Mouse (Mus musculus) layer of hippocampus, adult 8-10 months (tissue): ENCODE data around the gene Pkn2. TPM values are rescaled to one million over a fixed set of nuclear protein-coding genes. Genes with fewer than 3 reads are reported as not detected.

Experiments used
- DNase-seq, 2 experiments: peaks; one replicate each; pipeline ENCODE4 v3.0.0; 2022; ENCODE audit warnings: low spot score in 2 of 2
- total RNA-seq, 4 experiments: library from RNA; stranded (reverse); gene quantifications; 2 replicates each; pipeline ENCODE4 v1.2.4; 2022

The Pkn2 gene
- total RNA-seq, 4 experiments from 2014 or later = 30.4 to 37.8 (median 32.3) TPM

GRCm38 (mm10) chr3:142834024-142834423 is 47.8 kb downstream of the Pkn2 start:
- DNase-seq = no peak

GRCm38 (mm10) chr3:142832910-142833309 is 48.9 kb downstream of the Pkn2 start:
- DNase-seq = no peak

- DNase-seq = no peak
Observed at GRCm38 (mm10) chr3:142826449-142827146, 55.2 kb downstream of the Pkn2 start.

- no peak for DNase-seq
Observed at GRCm38 (mm10) chr3:142823606-142824005, 58.2 kb downstream of the Pkn2 start.

- DNase-seq = no peak
Observed at GRCm38 (mm10) chr3:142817506-142817905, 64.3 kb downstream of the Pkn2 start.

- DNase-seq = no peak
Observed at GRCm38 (mm10) chr3:142811582-142811981, 70.2 kb downstream of the Pkn2 start.

GRCm38 (mm10) chr3:142795587-142795986 is 86.2 kb downstream of the Pkn2 start:
- DNase-seq = no peak

- no peak for DNase-seq
Observed at GRCm38 (mm10) chr3:142786423-142787072, 95.3 kb downstream of the Pkn2 start.

- DNase-seq = no peak
Observed at GRCm38 (mm10) chr3:142777227-142777626, 104.6 kb downstream of the Pkn2 start.

GRCm38 (mm10) chr3:142773538-142774191 is 108.1 kb downstream of the Pkn2 start:
- DNase-seq = no peak

GRCm38 (mm10) chr3:142770518-142770917 is 111.3 kb downstream of the Pkn2 start:
- DNase-seq = no peak

GRCm38 (mm10) chr3:142768498-142768897 is 113.3 kb downstream of the Pkn2 start:
- DNase-seq = no peak

- no peak for DNase-seq
Observed at GRCm38 (mm10) chr3:142765778-142766165, 116.0 kb downstream of the Pkn2 start.

- peak; percentile 84 to 88 for DNase-seq
Observed at GRCm38 (mm10) chr3:142764995-142765777, 116.6 kb downstream of the Pkn2 start, which contains the start of gene Gtf2b. Gtf2b (plus strand) TSS chr3:142765045.

GRCm38 (mm10) chr3:142760356-142760755 is 121.4 kb downstream of the Pkn2 start:
- no peak for DNase-seq

GRCm38 (mm10) chr3:142758593-142758992 is 123.2 kb downstream of the Pkn2 start:
- no peak for DNase-seq

- DNase-seq = no peak
Observed at GRCm38 (mm10) chr3:142757841-142758240, 124.0 kb downstream of the Pkn2 start.

GRCm38 (mm10) chr3:142755132-142755867 is 126.5 kb downstream of the Pkn2 start:
- no peak for DNase-seq

- no peak for DNase-seq
Observed at GRCm38 (mm10) chr3:142749131-142749530, 132.7 kb downstream of the Pkn2 start.

- no peak for DNase-seq
Observed at GRCm38 (mm10) chr3:142747673-142748072, 134.1 kb downstream of the Pkn2 start.

GRCm38 (mm10) chr3:142745076-142745475 is 136.7 kb downstream of the Pkn2 start:
- DNase-seq = no peak
